Mouse (Mus musculus) midbrain, embryonic 13.5 days (tissue): ENCODE measurements around the gene Acsbg1. TPM values are rescaled to one million over a fixed set of nuclear protein-coding genes. Genes with fewer than 3 reads are reported as not detected.
"Not testable (repeated sequence)": the region's sequence is repeated elsewhere in the genome, so short reads cannot be mapped to it uniquely, and the experiment has no call there.

Experiments used
- ATAC-seq: fragments of 200-750 bp; cut with Nextera tagmentation; 2 replicates; pipeline ENCODE4 v1.8.0; 2017; ENCODE audit warnings: mild to moderate bottlenecking, moderate TSS enrichment, moderate library complexity
- H3K27ac ChIP-seq: fragments of 300-500 bp; sonication (generic); 2 replicates; pipeline ENCODE4 v1.5.1; 2015; ENCODE audit warnings: inconsistent platforms, mild to moderate bottlenecking, moderate library complexity
- H3K27me3 ChIP-seq: fragments of 300-500 bp; sonication (generic); 2 replicates; pipeline ENCODE4 v1.6.1; 2015; ENCODE audit warnings: mild to moderate bottlenecking, inconsistent platforms
- H3K36me3 ChIP-seq: fragments of 300-500 bp; sonication (generic); 2 replicates; pipeline ENCODE4 v1.6.1; 2015; ENCODE audit warnings: mild to moderate bottlenecking, inconsistent platforms
- H3K4me1 ChIP-seq: fragments of 300-500 bp; sonication (generic); replicated peaks from 2 replicates; pipeline ENCODE4 v1.6.1; 2015; ENCODE audit warnings: inconsistent platforms
- H3K4me2 ChIP-seq: fragments of 300-500 bp; sonication (generic); replicated peaks from 2 replicates; pipeline ENCODE4 v1.6.1; 2015; ENCODE audit warnings: moderate library complexity, mild to moderate bottlenecking, inconsistent platforms
- H3K4me3 ChIP-seq: fragments of 300-500 bp; sonication (generic); replicated peaks from 2 replicates; pipeline ENCODE4 v1.5.1; 2015; ENCODE audit warnings: mild to moderate bottlenecking, inconsistent platforms
- H3K9ac ChIP-seq: fragments of 300-500 bp; sonication (generic); replicated peaks from 2 replicates; pipeline ENCODE4 v1.6.1; 2015; ENCODE audit warnings: mild to moderate bottlenecking, inconsistent platforms
- H3K9me3 ChIP-seq: fragments of 300-500 bp; sonication (generic); 2 replicates; pipeline ENCODE4 v1.6.1; 2016; ENCODE audit warnings: mild to moderate bottlenecking, inconsistent platforms
- WGBS: fragments of 180-500 bp; shearing (Covaris S2); methylation state at CpG from one replicate; pipeline ENCODE4 v1.1.7; 2015; 5-methylcytosine and 5-hydroxymethylcytosine counted together
- polyA plus RNA-seq: library from polyadenylated mRNA; unstranded; fragments of >200 nt; fragmentation: Nextera tagmentation; extraction: Ambion mirVana; gene quantifications from 2 replicates; pipeline ENCODE4 v1.2.1, GENCODE M21; 2015

The Acsbg1 gene
- polyA plus RNA-seq, 1 experiment from 2014 or later, result 8.8 TPM

GRCm38 (mm10) chr9:54596752-54597465, 64.8 kb downstream of the Acsbg1 start:
- no peaks in the 10 kb centered on the region for H3K9me3 ChIP-seq
- no peak overlapping the region for H3K4me3 ChIP-seq
- ATAC-seq, result no peak
- no peak overlapping the region for H3K27ac ChIP-seq
- H3K4me1 ChIP-seq, result no peaks in the 10 kb centered on the region
- 94% methylated on average over 15 of the region's 15 CpGs for WGBS
- no peak overlapping the region for H3K4me2 ChIP-seq
- H3K27me3 ChIP-seq, result no peaks in the 10 kb centered on the region
- peaks cover 93% of the 10 kb centered on the region for H3K36me3 ChIP-seq
- H3K9ac ChIP-seq, result no peak overlapping the region

GRCm38 (mm10) chr9:54593652-54594051, 68.0 kb downstream of the Acsbg1 start:
- not testable (repeated sequence) for H3K9me3 ChIP-seq, H3K27me3 ChIP-seq, H3K4me3 ChIP-seq, ATAC-seq, H3K27ac ChIP-seq, H3K4me2 ChIP-seq, H3K9ac ChIP-seq, H3K4me1 ChIP-seq
- 82% methylated on average over 4 of the region's 4 CpGs for WGBS
- peaks cover 80% of the 10 kb centered on the region for H3K36me3 ChIP-seq

- peak overlapping the region; percentile 96; the same call in 1 of the 2 replicates for H3K4me3 ChIP-seq
- H3K27ac ChIP-seq, result no peak overlapping the region
- peak overlapping the region; percentile 96 for H3K4me2 ChIP-seq
- H3K9me3 ChIP-seq, result no peaks in the 10 kb centered on the region
- WGBS, result 40% methylated on average over 4 of the region's 4 CpGs
- 0 out of 2 replicates have a peak overlapping the region, but pooled peaks have one; percentile 11 for H3K9ac ChIP-seq
- H3K36me3 ChIP-seq, result peaks cover 24% of the 10 kb centered on the region
- ATAC-seq, result no peak
- H3K27me3 ChIP-seq, result no peaks in the 10 kb centered on the region
- peaks cover 20% of the 10 kb centered on the region for H3K4me1 ChIP-seq
These were observed 73.8 kb downstream of the Acsbg1 start for GRCm38 (mm10) chr9:54587863-54588262.

- Histone ChIP-seq H3K36me3 (peaks cover 10% of the 10 kb centered on the region; the same call in 1 of the 2 replicates), H3K27ac (peak within 1 kb of the TSS; percentile 53; the same call in 1 of the 2 replicates), H3K4me2 (peak within 1 kb of the TSS; percentile 96), H3K4me3 (peak within 1 kb of the TSS; percentile 96), H3K4me1 (peaks cover 20% of the 10 kb centered on the region), H3K27me3 (no peaks in the 10 kb centered on the region), H3K9me3 (no peaks in the 10 kb centered on the region), H3K9ac (peak within 1 kb of the TSS; percentile 92)
- ATAC-seq, result peak; percentile 99
- under 1% methylated on average over 73 of the region's 73 CpGs for WGBS
These were observed 75.2 kb downstream of the Acsbg1 start, which contains the start of gene Idh3a for GRCm38 (mm10) chr9:54586199-54587061. Gene Idh3a, plus strand, starts transcription at chr9:54586334.

- no peaks in the 10 kb centered on the region for H3K9me3 ChIP-seq
These were observed 75.9 kb downstream of the Acsbg1 start for GRCm38 (mm10) chr9:54585839-54586198.

GRCm38 (mm10) chr9:54584127-54584526, 77.5 kb downstream of the Acsbg1 start:
- not testable (repeated sequence) for H3K27ac ChIP-seq

More at GRCm38 (mm10) chr9:54585839-54586198, 75.9 kb downstream of the Acsbg1 start:
- H3K4me3 ChIP-seq, result peak overlapping the region; percentile 96
- no peak overlapping the region for H3K9ac ChIP-seq
- H3K27ac ChIP-seq, result no peak overlapping the region
- H3K4me1 ChIP-seq, result peaks cover 20% of the 10 kb centered on the region
- H3K4me2 ChIP-seq, result peak overlapping the region; percentile 96
- WGBS, result 36% methylated on average over 5 of the region's 5 CpGs
- H3K36me3 ChIP-seq, result peaks cover 6% of the 10 kb centered on the region; the same call in 1 of the 2 replicates
- no peaks in the 10 kb centered on the region for H3K27me3 ChIP-seq
- ATAC-seq, result peak; percentile 57

GRCm38 (mm10) chr9:54583712-54584111, 78.0 kb downstream of the Acsbg1 start:
- no peak overlapping the region for H3K27ac ChIP-seq
- H3K9me3 ChIP-seq, result no peaks in the 10 kb centered on the region
- 63% methylated on average over 1 of the region's 1 CpGs for WGBS
- H3K4me2 ChIP-seq, result no peak overlapping the region
- H3K36me3 ChIP-seq, result no peaks in the 10 kb centered on the region
- H3K4me1 ChIP-seq, result peaks cover 19% of the 10 kb centered on the region
- H3K9ac ChIP-seq, result no peak overlapping the region
- H3K27me3 ChIP-seq, result no peaks in the 10 kb centered on the region
- H3K4me3 ChIP-seq, result no peak overlapping the region
- ATAC-seq, result no peak

More at GRCm38 (mm10) chr9:54584127-54584526, 77.5 kb downstream of the Acsbg1 start:
- WGBS, result 81% methylated on average over 2 of the region's 2 CpGs
- H3K9ac ChIP-seq, ATAC-seq, H3K4me2 ChIP-seq, H3K9me3 ChIP-seq, H3K4me3 ChIP-seq, H3K36me3 ChIP-seq, H3K27me3 ChIP-seq: not testable (repeated sequence)
- peaks cover 20% of the 10 kb centered on the region for H3K4me1 ChIP-seq

GRCm38 (mm10) chr9:54571130-54571839, 90.4 kb downstream of the Acsbg1 start:
- H3K4me3 ChIP-seq, result no peak overlapping the region
- WGBS, result 84% methylated on average over 9 of the region's 9 CpGs
- no peak overlapping the region for H3K9ac ChIP-seq
- no peaks in the 10 kb centered on the region for H3K36me3 ChIP-seq
- no peak overlapping the region for H3K4me2 ChIP-seq
- no peaks in the 10 kb centered on the region for H3K27me3 ChIP-seq
- H3K27ac ChIP-seq, result no peak overlapping the region
- ATAC-seq, result no peak
- no peaks in the 10 kb centered on the region for H3K9me3 ChIP-seq
- H3K4me1 ChIP-seq, result no peaks in the 10 kb centered on the region

- H3K4me2 ChIP-seq, result no peak overlapping the region
- no peaks in the 10 kb centered on the region for H3K9me3 ChIP-seq
- no peak overlapping the region for H3K4me3 ChIP-seq
- H3K27ac ChIP-seq, result no peak overlapping the region
- no peaks in the 10 kb centered on the region for H3K36me3 ChIP-seq
- ATAC-seq, result no peak
- H3K4me1 ChIP-seq, result no peaks in the 10 kb centered on the region
- H3K9ac ChIP-seq, result no peak overlapping the region
- no peaks in the 10 kb centered on the region for H3K27me3 ChIP-seq
- WGBS, result 34% methylated on average over 2 of the region's 2 CpGs
These were observed 92.9 kb downstream of the Acsbg1 start for GRCm38 (mm10) chr9:54568732-54569131.

GRCm38 (mm10) chr9:54566958-54567357, 94.7 kb downstream of the Acsbg1 start:
- Histone ChIP-seq H3K27me3 (no peaks in the 10 kb centered on the region), H3K9me3 (no peaks in the 10 kb centered on the region), H3K4me1 (no peaks in the 10 kb centered on the region), H3K9ac (no peak overlapping the region), H3K4me2 (no peak overlapping the region), H3K4me3 (no peak overlapping the region), H3K36me3 (no peaks in the 10 kb centered on the region), H3K27ac (no peak overlapping the region)
- WGBS, result 66% methylated on average over 4 of the region's 4 CpGs
- ATAC-seq, result no peak

GRCm38 (mm10) chr9:54560831-54561601, 100.7 kb downstream of the Acsbg1 start:
- H3K36me3 ChIP-seq, result no peaks in the 10 kb centered on the region
- H3K27me3 ChIP-seq, result peaks cover 15% of the 10 kb centered on the region
- H3K9me3 ChIP-seq, result no peaks in the 10 kb centered on the region
- no peak overlapping the region for H3K4me2 ChIP-seq
- H3K4me1 ChIP-seq, result peaks cover 12% of the 10 kb centered on the region; the same call in 1 of the 2 replicates
- ATAC-seq, result no peak
- no peak overlapping the region for H3K4me3 ChIP-seq
- H3K9ac ChIP-seq, result no peak overlapping the region
- WGBS, result 86% methylated on average over 8 of the region's 8 CpGs
- H3K27ac ChIP-seq, result no peak overlapping the region
